Mouse (Mus musculus) lung, postnatal 36 days (tissue): ENCODE measurements around the gene Mapk13.
"Not testable (repeated sequence)": the region's sequence is repeated elsewhere in the genome, so short reads cannot be mapped to it uniquely, and the experiment has no call there.

Experiments
- DNase-seq: peaks from one replicate; pipeline ENCODE4 v3.0.0; 2022; ENCODE audit warnings: mixed read lengths

Gene Mapk13

DNA sequence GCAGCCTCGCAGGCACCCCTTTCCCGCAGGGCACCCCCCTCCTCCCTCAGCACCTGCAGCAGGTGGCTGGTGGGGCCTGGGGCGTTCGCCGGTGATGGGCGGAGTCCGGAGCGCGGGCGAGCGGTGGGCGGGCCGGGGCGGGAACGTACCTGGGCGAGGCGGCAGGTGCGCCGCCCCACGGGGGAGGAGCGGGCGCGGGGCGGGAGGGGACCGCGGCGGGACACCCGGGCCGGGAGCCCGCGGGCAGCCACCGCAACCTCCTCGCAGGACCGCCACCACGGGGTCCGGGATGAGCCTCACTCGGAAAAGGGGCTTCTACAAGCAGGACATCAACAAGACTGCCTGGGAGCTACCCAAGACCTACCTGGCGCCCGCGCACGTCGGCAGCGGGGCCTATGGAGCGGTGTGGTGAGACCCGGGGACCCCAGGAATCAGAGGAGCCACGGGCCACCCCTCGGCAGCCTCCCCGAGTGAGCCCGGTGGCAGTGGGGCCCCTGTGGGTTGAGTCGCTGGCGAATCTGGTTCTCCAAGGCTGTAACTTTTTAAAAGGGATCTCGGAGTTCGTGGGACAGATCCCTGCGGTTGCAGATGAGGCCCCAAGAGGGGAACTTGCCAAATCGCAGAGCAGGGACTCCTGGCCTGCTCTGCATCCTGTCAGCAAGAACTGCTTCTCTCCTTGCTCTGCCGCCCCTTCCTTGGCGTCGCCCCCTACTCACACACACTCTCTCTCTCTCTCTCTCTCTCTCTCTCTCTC, at the start of gene Mapk13:
Gene Mapk13 (plus strand): TSS at position 177 of the 754 bp plus-strand sequence.
- peak; percentile 49 for DNase-seq

DNA sequence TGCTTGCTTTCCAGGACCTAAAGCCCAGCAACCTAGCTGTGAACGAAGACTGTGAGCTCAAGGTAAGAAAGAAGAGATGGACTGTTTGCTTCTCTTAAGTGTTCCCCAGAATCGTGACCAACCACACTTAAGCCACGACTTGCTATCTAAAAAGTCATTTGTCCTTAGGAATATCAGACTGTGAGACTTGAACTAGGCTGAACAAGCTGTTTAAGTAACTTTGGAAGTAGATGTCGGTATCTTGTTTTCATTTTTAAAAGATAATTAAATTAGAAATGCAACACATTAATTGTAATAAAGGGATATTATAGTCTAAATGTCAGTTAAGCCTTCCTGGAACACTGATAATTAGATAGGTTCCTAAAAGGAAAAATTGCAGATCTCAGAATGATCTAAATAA, 43.3 kb upstream of the Mapk13 start, which contains the start of gene AC170998.1:
Gene AC170998.1 (plus strand): TSS at position 301 of the 400 bp plus-strand sequence.
- no peak for DNase-seq

DNA sequence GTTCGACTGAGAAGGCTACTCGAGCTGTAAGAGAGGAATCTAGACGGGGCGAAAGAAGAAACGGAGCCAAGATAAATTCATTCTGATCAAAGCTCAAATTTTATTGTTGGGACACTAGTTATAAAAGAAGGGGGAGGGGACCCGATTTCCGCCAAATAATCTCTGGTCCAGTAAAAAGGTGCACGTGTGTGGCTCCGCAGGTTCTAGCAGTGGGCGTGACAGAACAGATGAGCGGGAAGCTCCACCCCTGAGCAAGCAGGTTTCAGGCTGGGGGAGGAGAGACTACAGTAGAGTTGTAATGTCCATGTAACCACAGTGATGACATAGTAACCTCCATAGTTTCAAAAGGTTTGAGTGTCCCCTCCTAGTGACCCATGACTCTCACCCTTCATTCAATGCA, 41.6 kb upstream of the Mapk13 start:
- DNase-seq: not testable (repeated sequence)

DNA sequence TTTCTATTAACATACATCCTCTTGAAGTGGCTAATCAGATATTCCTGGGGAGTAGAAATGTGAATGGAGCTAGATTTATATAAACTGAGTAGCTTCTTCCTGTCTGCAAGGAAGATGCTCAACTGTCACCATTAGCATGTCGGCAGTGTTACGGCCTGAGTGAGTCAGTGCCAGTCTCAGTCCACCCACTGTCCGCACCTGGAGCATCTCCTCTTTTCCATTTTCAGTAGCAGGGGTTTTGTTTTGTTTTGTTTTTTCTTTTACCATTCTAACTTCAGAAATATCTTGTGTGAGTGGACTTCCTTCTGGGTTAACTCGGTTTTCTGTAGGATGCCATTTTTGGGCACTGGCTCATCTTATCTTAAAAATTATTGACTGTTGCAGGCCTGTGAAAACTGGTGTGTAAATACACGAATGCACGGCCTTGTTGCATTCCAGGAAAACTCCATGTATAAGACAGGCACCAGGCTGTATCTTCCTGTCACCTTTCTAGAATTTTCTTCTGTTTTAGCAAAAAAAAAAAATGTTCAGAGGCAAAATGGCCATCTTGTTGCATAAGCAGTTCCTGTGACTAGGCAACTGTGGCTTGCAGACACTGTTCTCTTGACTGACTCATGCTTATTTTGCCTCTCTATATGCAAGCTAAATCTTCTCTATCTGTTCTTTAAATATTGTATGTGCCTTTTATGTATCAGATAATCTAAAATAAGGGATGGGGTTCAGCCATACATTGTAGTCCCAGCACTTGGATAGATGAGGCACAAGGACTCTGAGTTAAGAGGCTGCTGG, 33.6 kb upstream of the Mapk13 start:
- DNase-seq: no peak

DNA sequence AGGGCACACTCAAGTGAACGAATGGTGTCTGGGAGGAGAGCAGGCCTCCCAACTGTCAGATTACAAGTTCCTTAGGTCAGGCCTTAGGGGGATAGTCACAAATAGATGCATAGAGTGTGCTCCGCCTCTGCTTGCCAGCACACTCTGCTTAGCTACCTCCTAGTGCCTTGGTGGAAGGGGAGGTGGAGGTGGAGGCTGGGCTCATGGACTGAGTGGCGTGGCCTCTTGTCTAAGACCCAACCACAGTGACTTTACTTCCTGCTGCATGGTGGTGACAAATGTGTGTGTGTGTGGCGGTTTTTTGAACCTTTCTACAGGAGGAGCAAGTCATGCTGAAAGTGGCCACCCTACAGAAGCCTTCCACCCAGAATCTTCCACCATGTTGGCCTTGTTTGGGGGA, 32.6 kb upstream of the Mapk13 start:
- DNase-seq: peak; percentile 18

DNA sequence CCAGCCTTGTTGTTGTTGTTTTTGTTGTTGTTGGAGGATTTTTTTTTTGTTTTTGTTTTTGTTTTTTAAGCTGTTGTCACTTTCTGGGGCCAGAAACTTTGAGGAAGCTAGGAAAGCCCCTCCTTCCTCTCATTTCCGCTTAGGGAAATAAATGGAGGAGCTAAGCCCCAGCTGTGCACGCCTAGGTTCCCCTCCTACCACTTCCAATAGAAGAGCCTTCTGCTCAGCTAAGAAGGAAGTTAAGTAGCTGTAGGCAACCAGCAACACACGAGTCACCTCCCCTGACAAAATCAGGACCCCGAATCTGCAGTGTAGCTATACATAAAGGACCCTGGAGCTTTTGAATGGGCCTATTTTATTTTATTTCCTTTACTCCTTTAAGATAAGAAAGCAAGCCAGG, 31.1 kb upstream of the Mapk13 start:
- peak; percentile 44 for DNase-seq

DNA sequence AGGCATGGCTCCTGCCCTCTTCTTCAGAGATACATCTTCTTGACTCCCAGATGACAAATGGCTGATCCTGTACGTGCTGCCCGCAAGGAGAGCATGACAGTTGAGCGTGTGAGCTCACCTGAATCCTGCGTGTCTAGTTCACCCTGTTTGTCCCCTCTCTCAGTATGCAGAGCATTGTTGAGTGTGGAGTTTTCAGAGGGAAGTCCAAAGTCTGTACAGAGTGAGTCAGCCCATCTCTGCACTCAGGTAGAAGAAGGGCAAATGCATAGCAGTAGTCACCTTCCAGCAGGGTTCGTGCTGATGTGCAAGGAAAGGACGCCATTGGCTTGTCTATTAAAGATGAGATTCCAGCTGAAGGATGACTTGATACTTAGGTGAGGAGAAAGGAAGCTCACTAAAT, 29.9 kb upstream of the Mapk13 start:
- DNase-seq: no peak

DNA sequence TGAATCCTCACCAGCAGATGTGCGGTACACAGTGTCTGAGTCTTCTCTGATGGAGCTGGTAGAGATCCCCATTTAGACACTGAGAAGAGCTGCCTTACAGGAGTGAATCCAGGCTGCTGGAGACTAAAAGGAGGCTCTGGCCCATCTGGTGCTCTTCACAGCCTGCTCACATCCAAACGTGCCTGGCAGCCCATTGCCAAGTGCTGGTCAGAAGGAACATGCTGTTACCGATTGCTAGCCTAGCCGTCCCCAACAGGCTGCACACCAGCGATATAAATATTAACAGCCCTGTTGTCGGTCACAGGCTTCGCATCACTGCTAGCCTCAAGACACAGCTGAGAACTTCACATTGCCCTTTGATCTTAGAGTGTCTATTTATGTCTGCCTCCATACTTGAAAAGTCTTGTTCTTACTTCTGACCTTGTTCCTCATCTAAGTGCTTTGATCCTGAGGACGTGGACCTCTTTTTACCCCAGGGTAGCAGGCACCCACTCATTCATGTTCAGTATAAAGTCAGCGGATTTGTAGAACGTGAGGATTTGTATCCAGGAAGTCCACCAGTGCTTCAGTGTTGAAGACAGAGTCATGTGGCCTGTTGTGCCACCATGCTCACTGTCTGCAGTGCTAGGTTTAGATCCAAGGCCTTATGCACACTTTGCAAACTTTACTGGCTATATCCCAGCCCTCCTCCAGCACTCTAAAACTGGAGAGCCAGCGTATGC, 25.8 kb upstream of the Mapk13 start:
- no peak for DNase-seq

DNA sequence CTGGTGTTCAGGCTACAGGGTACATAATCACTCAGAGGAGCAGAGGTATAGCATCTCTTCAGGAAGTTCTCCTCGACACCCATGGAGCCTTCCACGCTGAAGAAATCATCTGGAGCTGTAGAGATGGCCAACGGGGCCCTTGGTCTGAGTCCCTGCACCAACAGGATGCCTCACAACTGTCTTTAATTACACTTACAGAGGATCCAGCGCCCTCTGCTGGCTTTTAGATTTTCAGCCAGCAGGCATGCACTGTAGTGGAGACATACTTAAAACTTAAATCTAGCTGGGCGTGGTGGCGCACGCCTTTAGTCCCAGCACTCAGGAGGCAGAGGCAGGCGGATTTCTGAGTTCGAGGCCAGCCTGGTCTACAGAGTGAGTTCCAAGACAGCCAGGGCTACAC, 25.2 kb upstream of the Mapk13 start:
- peak; percentile 34 for DNase-seq

DNA sequence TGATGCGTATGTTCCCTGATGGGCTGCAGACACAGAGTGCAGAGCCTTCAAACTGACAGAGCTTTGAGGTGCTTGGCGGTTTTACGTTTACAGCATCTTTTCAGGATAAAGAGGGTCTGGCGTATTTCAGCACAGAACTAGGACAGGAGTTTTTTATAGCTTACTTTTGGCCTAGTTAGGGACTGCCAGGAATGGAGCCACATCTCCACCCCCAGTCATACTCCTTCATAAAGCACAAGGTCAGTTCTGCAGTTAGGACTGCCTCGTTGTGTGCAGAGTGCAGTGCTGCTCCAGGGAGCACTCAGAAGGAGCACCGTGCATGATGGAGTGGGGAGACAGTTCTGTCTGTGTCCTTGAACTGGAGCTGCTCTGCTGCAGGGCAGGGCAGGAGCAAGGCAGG, 23.3 kb upstream of the Mapk13 start:
- no peak for DNase-seq

DNA sequence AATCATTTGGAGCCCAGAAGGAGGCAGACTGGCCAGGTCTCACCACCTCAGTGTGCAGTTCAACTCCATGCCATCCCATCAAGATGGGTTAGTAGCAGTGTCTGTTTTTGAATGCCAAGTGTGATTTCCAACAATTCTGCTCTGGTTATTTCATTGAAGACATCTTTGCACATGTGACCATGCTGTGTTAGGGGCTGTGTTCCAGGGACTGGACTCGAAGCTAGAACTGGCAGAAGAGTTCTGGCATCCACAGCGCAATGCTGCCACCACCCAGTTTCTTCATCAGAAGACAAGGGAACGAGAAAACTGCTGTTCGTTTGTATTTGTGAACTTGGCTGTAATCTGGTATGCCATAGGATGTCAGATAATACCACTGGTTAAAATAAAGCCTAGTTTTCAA, 21.1 kb upstream of the Mapk13 start:
- no peak for DNase-seq

DNA sequence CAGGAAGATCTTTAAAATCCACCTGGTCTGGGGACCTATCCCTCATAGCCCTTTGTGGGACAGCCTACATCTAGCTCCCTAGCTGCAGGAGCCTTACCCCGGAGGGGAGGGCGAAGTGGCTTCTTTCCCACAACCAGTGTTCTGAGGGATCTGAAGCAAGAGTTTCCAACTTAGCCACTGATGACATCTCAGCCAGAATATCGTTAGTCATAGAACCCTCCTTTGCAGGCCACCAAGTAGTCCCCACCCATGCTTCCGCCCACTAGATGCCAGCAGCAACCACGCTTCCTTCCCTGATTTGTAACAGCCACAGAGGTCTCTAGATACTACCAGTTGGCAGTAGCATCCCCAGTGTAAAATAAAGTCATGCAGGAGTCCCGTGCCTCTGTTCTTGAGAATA, 18.5 kb upstream of the Mapk13 start:
- peak; percentile 51 for DNase-seq

DNA sequence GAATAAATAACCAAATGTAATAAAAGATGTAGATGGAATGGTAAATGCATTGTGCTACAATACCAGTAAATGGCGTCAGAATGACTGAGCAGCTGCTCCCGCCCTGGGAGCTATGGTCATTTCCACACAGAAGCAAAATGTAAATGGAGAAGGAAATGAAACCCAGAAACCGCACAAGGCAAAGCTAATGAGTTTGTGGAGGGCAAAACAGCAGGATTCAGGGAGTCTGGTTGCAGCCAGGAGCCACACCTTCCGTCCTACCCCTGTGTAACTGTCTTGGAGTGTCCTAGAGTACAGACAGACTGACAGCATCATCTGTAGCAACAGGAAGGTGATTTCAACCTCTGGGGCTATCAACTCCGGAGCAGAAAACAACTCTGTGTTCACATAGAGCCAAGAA, 12.7 kb upstream of the Mapk13 start:
- no peak for DNase-seq

DNA sequence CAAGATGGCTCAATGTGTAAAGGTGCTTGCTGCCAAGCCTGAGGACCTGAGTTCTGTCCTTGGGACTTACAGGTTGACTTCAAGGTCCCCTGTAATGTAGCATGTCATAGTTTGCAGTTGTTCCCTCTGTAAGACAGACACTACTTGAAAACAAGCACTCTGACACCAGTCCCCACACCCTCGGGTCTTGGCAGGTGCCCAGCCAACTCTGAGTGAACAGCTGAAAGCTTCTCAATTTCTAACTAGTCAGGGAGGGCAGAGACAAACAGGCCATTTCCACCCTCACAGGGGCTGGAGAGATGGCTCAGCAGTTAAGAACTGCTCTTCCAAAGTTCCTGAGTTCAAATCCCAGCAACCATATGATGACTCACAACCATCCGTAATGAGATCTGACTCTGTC, 11.6 kb upstream of the Mapk13 start:
- DNase-seq: no peak

DNA sequence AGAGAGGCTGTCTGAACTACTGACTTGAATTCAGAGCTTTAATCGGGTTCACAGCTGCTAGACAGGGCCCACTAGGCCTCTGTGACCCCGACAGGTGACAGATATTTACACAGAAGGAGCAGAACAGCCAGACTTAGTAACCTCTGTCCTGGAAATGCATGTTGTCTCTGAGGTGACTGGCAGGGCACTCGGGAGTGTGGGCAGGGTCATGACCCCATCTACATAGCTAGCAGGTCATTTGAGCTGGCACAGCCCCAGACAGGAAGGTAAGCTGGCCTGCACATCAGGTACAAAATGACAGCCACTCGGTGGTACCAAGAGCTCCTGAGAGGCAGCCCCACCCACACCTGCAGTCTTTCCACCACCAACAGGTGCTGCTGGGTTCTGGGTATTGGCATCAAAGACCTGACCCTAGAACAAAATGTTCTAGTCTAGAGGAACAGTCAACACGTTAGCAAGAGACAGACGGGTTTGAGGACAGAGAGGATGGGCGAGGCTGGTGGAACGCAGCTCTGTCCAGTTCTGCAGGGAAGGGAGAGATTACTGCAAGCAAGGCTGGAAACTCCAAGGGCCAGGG, 8.3 kb upstream of the Mapk13 start:
- DNase-seq: peak; percentile 23

DNA sequence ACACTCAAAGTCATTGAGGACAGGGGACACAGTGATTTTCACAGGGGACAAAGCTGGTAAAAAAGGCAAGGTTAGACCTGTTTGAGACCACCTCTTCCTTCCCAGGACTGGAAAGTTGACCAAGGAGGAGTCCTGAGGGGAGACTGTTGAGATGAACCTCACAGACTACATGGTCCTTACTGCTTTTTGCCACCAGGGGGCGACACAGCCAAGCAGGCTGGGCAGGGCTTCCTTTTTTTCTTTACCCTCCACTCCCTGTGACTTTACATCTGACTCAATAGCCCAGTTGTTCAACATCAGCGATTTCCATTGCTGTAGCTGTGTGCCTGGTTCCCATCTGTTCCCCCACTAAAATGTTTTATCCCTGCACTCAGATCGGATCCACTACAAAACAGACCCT, 7.2 kb upstream of the Mapk13 start:
- peak; percentile 87 for DNase-seq

DNA sequence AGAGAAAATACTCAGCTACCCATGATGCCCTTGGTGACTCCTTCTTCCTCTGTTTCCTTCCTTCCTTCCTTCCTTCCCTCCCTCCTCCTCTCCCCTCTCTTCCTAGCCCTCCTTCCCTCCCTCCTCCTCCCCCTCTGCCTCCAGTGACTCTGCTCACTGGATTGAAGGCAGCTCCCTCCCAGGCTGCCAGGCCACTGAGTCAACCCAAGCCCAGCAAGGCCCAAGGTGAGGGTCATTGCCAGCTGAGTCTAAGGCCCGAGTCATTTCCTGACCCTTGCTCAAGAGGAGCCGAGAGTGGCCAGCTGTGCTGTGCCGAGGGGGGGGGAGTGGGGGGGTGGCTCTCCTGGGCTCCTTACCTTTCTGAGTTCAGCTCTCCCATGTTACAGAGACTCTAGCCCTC, 2.9 kb upstream of the Mapk13 start:
- DNase-seq: no peak

DNA sequence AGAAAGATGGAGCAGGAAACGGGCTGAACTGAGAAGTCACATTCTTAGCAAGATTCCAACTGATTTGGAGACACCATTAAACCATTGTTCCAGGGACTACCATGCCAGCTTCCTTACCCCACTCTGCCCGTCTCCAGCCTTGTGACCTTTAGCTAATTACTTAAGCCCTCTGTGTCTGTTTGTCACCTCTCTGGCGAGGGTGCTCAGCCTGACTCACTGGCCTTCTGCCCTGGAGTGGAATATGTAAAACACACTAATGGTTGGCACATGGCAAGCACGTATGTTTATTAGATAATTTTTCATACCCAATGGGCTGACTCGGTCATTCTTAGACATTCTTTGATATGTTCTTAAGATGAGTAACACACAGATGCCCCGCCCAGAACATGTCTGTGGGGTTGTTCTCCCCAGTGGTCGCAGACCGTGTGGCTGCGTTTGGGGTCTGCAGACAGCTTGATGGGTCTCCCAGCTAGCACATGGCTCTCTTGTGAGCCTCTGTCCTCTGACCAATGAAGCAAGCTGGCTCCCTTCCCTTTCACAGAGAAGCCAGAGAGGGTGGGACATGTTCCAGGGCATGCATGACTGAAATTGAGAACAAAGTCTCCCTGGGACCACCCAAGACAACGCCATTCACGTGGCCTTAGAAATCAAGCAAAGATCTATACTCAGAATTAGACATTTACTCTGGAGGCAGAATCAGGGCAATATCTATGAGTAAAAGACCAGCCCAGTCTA, 2.1 kb upstream of the Mapk13 start:
- no peak for DNase-seq

DNA sequence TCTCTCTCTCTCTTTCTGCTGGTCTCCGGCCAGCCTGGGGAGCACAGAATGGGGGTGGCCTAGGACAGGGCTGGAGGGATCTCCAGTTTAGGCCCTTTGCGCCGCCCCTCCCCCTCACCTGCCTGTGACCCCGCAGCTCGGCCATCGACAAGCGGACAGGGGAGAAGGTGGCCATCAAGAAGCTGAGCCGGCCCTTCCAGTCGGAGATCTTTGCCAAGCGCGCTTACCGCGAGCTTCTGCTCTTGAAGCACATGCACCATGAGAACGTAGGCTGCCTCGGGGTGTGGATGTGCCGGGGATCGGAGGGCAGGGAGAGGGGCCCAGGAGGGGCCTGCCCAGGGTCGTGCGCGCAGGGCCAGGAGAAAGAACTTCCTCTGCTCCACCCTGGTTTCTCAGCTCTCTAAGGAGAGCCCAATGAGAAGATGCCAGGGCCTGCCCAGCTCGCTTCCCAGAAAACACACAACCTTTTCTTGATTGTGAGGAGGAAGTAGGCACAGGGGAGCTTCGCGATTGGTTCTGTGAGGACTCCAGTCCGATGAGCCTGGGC, 851 bp downstream of the Mapk13 start:
- peak; percentile 24 for DNase-seq

DNA sequence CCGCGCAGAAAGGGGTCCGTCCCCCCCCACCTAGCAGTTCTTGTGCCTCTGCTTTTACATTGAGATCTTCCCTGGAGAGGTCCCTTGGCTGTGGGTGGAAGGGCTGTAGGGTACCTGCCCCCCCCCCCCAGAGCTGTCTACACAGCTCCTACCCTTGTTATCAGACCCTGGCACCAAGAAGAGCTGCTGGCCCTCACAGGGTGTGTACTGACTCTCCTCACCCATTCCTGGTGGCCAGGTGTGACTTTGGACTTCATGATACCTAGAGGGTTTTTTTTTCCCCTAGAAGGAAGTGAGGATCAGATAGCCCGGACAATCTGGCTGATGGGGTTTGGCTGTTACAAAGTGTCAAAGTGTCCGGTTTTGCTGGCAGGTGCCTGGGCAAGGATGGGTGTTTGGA, 2.2 kb downstream of the Mapk13 start:
- no peak for DNase-seq

DNA sequence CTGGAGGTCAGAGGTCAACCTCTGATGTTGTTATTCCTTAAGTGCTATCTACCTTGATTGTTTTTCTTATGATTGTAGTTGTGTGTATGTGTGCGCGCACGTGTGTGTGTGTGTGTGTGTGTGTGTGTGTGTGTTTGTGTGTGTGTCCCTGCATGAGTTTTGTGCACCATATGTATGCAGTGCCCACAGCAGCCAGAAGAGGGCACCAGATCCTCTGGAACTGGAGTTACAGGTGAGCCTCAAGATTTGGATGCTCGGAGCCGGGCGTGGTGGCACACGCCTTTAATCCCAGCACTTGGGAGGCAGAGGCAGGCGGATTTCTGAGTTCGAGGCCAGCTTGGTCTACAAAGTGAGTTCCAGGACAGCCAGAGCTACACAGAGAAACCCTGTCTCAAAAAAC, 5.2 kb downstream of the Mapk13 start:
- not testable (repeated sequence) for DNase-seq

DNA sequence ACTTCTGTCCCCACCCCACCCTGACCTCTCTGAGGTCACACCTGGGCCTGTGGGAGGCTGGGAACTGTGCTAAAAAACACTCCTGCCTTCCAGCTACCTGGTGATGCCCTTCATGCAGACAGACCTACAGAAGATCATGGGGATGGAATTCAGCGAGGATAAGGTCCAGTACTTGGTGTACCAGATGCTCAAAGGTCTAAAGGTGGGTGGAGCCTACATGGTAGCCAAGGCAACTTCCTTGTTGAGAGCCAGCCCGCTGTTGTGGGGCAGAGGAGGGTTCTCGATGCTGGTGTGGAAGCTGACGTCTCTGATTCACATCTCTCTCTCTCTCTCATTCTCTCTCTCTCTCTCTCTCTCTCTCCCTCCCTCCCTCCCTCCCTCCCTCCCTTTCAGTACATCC, 6.1 kb downstream of the Mapk13 start:
- DNase-seq: no peak
